Mouse (Mus musculus): ENCODE measurements around the gene Klhl2.

Klhl2 gene

DNA sequence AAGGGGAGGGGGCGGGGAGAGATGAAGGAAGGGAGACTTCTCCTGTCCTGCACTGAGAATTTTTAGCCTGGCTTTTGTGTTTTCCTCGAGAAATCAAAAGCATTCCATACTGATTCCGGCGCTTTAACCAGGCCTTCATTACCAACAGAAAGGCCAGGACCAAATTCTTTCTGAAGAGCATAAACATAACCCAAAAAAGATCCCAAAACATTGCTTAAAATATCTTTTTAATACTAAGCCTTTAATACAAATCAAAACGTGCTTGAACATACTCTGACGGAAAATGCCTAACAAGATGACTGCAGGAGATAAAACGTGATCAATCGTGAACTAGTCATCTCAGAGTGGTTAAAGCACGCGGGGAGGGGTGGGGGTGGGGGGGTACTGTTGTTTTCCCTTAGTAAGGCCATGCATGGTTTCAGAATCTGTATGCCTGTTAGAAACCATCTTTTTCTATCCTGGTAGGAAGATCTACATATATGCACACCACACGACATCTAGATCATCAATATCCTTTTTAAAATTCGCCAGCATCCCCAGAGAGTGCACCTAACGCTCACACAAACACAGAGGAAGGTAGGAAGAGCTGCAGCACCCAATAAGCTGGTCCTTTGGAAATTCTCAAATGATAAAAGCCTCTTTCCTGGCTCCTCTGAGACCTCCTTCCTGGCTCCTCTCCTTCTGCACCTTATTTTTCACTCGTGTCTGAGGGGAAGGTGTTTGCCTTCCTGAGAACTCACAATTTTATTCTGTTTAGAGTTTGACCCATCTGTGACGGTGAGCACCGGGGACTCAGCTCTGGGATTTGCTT, 158.0 kb downstream of the Klhl2 start:
- DNase-seq (ENCODE audit: low spot score in 2 of 2) = no peak

DNA sequence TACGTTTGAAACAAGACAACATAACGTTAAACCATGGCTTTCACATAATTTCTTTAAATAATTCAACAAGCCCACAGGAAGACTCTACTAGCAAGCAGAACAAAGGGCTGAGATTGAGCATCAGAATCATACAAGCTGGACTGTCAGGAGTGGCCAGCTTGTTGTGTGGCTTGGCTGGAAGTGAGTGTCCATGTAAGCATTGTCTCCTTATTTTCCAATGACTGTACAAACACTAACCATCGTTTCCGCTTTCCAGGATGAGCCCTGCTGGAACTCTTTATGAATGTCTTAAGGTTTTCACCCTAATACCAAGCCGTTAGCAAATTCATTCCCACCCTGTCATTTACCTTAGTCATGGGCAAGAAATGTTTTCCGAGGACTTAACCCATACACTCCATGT, 159.0 kb downstream of the Klhl2 start:
- no peak for DNase-seq (ENCODE audit: low spot score in 2 of 2)

DNA sequence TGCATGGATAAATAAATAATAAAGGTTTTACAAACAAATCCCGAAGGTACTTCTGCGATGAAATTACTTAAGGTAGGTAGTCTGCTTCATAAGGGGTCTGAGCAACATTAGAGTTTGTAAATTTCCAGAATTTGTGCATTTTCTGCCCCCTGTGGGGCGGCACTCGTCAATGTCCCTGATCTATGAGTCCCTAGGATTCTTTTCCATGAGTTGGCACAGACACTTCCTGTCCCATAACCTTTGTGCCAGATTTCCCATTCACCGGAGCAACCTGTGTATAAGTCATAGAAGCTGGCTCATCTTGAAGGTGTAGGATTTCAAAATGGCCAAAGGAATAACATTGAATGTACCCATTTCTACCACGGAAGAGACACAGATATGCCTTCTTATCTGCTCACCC, 159.5 kb downstream of the Klhl2 start:
- no peak for DNase-seq (ENCODE audit: low spot score in 2 of 2)

Measured in spleen, postnatal 10 days (tissue).